Mouse (Mus musculus) forebrain, embryonic 10.5 days (tissue): ENCODE data around the gene Nsun4. TPM values are rescaled to one million over a fixed set of nuclear protein-coding genes. Genes with fewer than 3 reads are reported as not detected.

Experiments
- DNase-seq: peaks from one replicate; pipeline ENCODE4 v3.0.0-alpha.2; 2017; ENCODE audit warnings: low spot score; ENCODE audit errors: extremely low spot score
- H3K27ac ChIP-seq: fragments of 300-500 bp; sonication (generic); 2 replicates; pipeline ENCODE4 v1.5.1; 2016; ENCODE audit warnings: mild to moderate bottlenecking
- H3K27me3 ChIP-seq: fragments of 300-500 bp; sonication (generic); 2 replicates; pipeline ENCODE4 v1.6.1; 2016; ENCODE audit warnings: mild to moderate bottlenecking; ENCODE audit not compliant: poor library complexity, severe bottlenecking
- H3K36me3 ChIP-seq: fragments of 300-500 bp; sonication (generic); replicated peaks from 2 replicates; pipeline ENCODE4 v1.6.1; 2016; ENCODE audit warnings: mild to moderate bottlenecking, moderate library complexity
- H3K4me1 ChIP-seq: fragments of 300-500 bp; sonication (generic); 2 replicates; pipeline ENCODE4 v1.6.1; 2016
- H3K4me3 ChIP-seq: fragments of 300-500 bp; sonication (generic); 2 replicates; pipeline ENCODE4 v1.5.1; 2016; ENCODE audit warnings: mild to moderate bottlenecking, moderate library complexity
- H3K9me3 ChIP-seq: fragments of 300-500 bp; sonication (generic); 2 replicates; pipeline ENCODE4 v1.6.1; 2016; ENCODE audit warnings: mild to moderate bottlenecking, moderate library complexity
- WGBS: fragments of 180-500 bp; shearing (Covaris S2); methylation state at CpG from one replicate; pipeline ENCODE4 v1.1.7; 2016; 5-methylcytosine and 5-hydroxymethylcytosine counted together
- polyA plus RNA-seq: library from polyadenylated mRNA; unstranded; fragments of >200 nt; fragmentation: Nextera tagmentation; extraction: Ambion mirVana; gene quantifications from 2 replicates; pipeline ENCODE4 v1.2.1, GENCODE M21; 2016

Nsun4 gene
- polyA plus RNA-seq, 1 experiment from 2014 or later, result 18.0 TPM

DNA sequence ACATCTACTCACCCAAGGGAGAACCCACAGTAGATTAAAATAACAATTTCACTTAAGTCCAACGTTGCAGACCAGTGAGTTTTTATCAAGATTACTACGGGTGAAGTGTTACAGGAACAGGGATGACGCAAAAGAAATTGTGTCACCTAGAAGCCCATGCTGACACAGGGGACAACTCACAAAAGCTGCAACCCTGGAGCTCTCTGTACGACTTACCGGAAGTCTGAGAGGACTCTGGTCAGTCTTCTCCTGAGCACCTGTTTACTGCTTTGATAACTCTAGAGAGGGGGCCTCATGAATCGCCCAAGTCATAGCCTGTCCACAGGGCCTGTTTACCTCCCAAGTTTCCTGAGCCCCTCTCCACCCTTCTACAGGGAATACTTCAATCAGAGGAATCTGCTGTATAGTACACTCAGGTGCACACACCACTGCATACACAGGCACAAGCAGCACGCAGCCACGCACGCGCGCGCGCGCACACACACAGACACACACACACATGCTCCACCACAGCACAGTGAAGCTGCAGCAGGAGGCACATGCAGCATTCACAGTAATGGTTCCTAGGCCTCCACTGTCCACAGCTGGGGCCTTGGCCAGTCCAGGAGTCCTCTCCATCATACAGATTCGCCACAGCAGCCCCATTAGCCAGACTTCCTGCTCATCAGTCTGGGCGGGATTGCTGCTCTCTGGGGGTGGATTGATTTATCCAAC lies 58.9 kb downstream of the Nsun4 start:
- no peak overlapping the region for H3K4me3 ChIP-seq
- H3K36me3 ChIP-seq, result no peaks in the 10 kb centered on the region
- 89% methylated on average over 16 of the region's 16 CpGs for WGBS
- no peak overlapping the region for H3K27ac ChIP-seq
- DNase-seq, result no peak
- peaks cover 18% of the 10 kb centered on the region for H3K27me3 ChIP-seq
- H3K9me3 ChIP-seq, result peaks cover 7% of the 10 kb centered on the region; the same call in 1 of the 2 replicates
- H3K4me1 ChIP-seq, result no peaks in the 10 kb centered on the region

DNA sequence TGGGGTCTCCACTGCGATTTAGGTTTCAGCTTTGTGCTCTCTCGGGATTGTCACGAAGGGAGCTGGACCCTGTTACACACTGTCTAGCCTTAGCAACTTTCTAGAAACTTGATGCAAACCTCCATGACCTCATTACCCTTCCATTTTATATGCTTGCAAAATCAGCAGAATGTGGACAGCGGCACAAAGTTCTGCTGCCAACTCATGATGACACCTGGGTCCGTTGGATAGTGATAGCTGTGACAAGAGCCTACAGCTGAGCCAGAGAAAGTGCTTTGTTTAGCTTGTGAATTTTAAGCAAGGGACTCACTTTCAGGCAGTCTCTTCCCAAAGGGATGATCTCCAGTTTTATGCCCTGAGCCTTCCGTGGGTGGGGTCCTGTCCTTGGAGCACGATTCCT lies 64.3 kb downstream of the Nsun4 start:
- WGBS, result 87% methylated on average over 7 of the region's 7 CpGs
- no peak overlapping the region for H3K4me3 ChIP-seq
- no peak for DNase-seq
- H3K36me3 ChIP-seq, result no peaks in the 10 kb centered on the region
- no peak overlapping the region for H3K27ac ChIP-seq
- H3K9me3 ChIP-seq, result peaks cover 7% of the 10 kb centered on the region; the same call in 1 of the 2 replicates
- H3K27me3 ChIP-seq, result peaks cover 34% of the 10 kb centered on the region
- H3K4me1 ChIP-seq, result peaks cover 3% of the 10 kb centered on the region; the same call in 1 of the 2 replicates

DNA sequence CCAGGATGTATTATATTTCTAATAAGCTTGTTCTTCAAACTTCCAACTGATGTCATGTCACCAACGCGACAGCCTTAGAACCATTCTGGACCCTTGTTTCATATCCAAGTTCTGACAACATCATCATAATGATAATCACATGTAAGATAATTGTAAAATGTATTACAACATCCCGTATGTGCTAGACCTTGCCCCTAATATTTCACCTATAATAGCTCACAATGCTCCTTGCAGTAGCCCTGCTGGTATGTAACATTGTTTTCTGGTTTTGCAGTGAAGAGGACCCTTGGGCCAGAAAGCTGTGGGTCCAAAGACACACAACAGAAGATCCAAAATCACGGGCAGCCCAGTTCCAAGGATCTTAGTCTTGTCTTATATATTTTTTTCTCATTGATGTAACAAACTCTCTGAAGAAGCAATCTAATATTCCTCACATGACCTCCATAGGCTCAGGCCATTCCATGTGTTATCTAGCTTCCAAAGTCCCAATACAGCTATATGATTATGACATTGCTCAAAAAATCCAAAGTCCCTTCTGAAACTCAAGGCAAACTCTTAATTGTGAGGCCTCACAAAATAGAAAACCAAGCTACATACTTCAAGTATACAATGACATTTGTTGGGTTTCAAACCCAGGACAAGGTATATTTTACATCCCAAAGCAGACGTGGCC lies 65.7 kb downstream of the Nsun4 start:
- 85% methylated on average over 5 of the region's 5 CpGs for WGBS
- no peak overlapping the region for H3K27ac ChIP-seq
- peaks cover 7% of the 10 kb centered on the region; the same call in 1 of the 2 replicates for H3K9me3 ChIP-seq
- H3K36me3 ChIP-seq, result no peaks in the 10 kb centered on the region
- no peak overlapping the region for H3K4me3 ChIP-seq
- H3K27me3 ChIP-seq, result peaks cover 48% of the 10 kb centered on the region
- DNase-seq, result no peak
- H3K4me1 ChIP-seq, result peaks cover 6% of the 10 kb centered on the region; the same call in 1 of the 2 replicates

DNA sequence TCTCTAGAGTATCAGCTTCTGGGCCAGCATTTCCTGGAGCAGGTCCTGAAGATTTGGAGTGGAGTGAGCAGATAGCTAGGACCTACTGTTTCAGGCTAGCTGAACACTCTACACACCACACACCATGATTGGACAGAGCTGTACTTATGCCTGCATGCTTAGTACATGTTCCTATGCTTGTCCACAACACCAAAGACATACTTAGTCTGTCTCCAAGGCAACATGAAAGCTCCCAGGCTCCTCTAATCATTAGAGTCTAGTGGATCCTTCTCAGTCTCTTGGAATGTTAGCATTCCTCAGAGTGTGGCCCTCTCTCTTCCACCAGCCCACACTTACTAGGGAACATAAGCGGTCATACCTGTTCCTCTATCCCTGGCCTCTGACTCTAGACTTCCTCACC lies 66.2 kb downstream of the Nsun4 start:
- WGBS, result 76% methylated on average over 1 of the region's 1 CpGs

DNA sequence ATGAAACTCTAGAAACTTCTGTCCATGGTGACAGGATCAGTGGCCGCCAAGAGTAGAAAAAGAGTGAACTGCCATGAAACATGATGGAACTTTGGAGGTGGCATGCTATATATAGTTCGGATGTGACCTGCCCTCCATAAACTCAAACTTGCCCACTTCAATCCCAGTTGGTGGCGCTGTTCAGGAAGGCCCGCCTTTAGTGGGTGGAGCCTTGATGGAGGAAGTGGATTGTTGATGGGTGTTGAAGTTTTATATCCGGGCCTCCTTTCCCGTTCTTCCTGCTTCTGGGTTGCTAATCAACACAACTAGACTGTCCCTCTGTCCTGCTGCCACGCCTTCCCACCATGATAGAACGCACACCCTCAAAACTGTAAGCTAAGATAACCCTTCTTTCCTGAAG lies 68.7 kb downstream of the Nsun4 start:
- peaks cover 13% of the 10 kb centered on the region for H3K4me1 ChIP-seq
- H3K36me3 ChIP-seq, result no peaks in the 10 kb centered on the region
- no peak overlapping the region for H3K4me3 ChIP-seq
- WGBS, result 36% methylated on average over 8 of the region's 8 CpGs
- H3K27ac ChIP-seq, result no peak overlapping the region
- H3K9me3 ChIP-seq, result no peaks in the 10 kb centered on the region
- no peak for DNase-seq
- peaks cover 78% of the 10 kb centered on the region for H3K27me3 ChIP-seq

More for the DNA sequence above, 66.2 kb downstream of the Nsun4 start:
- Histone ChIP-seq H3K9me3 (peaks cover 5% of the 10 kb centered on the region; the same call in 1 of the 2 replicates), H3K4me3 (no peak overlapping the region), H3K36me3 (no peaks in the 10 kb centered on the region), H3K27me3 (peaks cover 53% of the 10 kb centered on the region), H3K4me1 (peaks cover 6% of the 10 kb centered on the region; the same call in 1 of the 2 replicates), H3K27ac (no peak overlapping the region)
- no peak for DNase-seq

DNA sequence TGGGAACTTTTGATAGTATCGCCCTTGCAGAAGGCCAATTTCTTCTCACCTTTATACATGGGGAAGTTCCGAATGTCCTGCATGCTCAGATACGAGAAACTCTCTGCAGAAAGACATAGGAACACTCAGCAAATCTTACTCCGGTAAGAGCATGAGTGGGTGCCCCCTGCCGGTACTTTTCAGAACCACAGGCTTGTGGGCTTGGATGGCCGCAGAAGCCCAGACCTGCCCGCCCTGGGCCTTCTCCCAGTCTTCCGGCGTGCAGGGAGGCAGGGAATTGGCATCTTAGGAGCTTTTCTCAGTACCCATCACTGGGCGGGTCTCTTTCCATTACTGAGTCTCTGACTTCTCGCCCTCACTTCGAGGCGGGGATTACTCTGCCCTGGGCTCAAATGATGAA lies 69.6 kb downstream of the Nsun4 start:
- H3K27ac ChIP-seq, result no peak overlapping the region
- no peaks in the 10 kb centered on the region for H3K9me3 ChIP-seq
- H3K27me3 ChIP-seq, result peaks cover 87% of the 10 kb centered on the region
- peaks cover 21% of the 10 kb centered on the region for H3K4me1 ChIP-seq
- peak; percentile 87 for DNase-seq
- no peak overlapping the region for H3K4me3 ChIP-seq
- 1% methylated on average over 13 of the region's 13 CpGs for WGBS
- no peaks in the 10 kb centered on the region for H3K36me3 ChIP-seq

Other genes with a start within 250 kb of the Nsun4 start
- gene Mob3c, start 225.8 kb downstream of the Nsun4 start, polyA plus RNA-seq, result 2.7 and 3.9 TPM in 2 replicates
- gene Mknk1, start 214.7 kb downstream of the Nsun4 start, polyA plus RNA-seq, result 26.5 and 26.8 TPM in 2 replicates
- gene Kncn, start 169.5 kb downstream of the Nsun4 start, polyA plus RNA-seq, result not detected in 2 replicates
- gene 6430628N08Rik, start 163.2 kb downstream of the Nsun4 start, polyA plus RNA-seq, result 0.16 TPM in 1 of 2 replicates, not detected in the other
- 1.7 and 2.3 TPM in 2 replicates for gene Dmbx1, start 114.0 kb downstream of the Nsun4 start, polyA plus RNA-seq
- gene Faah, start 36.0 kb downstream of the Nsun4 start, polyA plus RNA-seq, result 1.9 and 2.3 TPM in 2 replicates
- gene Uqcrh, start 21.2 kb upstream of the Nsun4 start, polyA plus RNA-seq, result 440 and 449 TPM in 2 replicates
- 61.8 and 68.1 TPM in 2 replicates for gene Lrrc41, start 21.4 kb upstream of the Nsun4 start, polyA plus RNA-seq
- 91.5 and 95.8 TPM in 2 replicates for gene Rad54l, start 69.8 kb upstream of the Nsun4 start, polyA plus RNA-seq
- gene Pomgnt1, start 70.0 kb upstream of the Nsun4 start, polyA plus RNA-seq, result 50.6 and 54.7 TPM in 2 replicates
- gene Lurap1, start 97.5 kb upstream of the Nsun4 start, polyA plus RNA-seq, result 2.0 and 2.6 TPM in 2 replicates
- gene Tspan1, start 113.7 kb upstream of the Nsun4 start, polyA plus RNA-seq, result not detected in 2 replicates
- gene 1700042G07Rik, start 119.5 kb upstream of the Nsun4 start, polyA plus RNA-seq, result not detected in 2 replicates
- not detected in 2 replicates for gene Gm49337, start 119.5 kb upstream of the Nsun4 start, polyA plus RNA-seq
- gene Pik3r3, start 167.7 kb upstream of the Nsun4 start, polyA plus RNA-seq, result 39.1 and 42.6 TPM in 2 replicates